Mouse (Mus musculus) G1E (cell line): ENCODE measurements at regions not wholly inside any gene's neighbourhood (a gene's known extent, or its start where the extent isn't known, plus 50 kb on each side); places are given as distances from the start of the nearest gene placed in this dataset.

Experiments
- ATAC-seq: 2 replicates; pipeline ENCODE4 v1.8.0; 2016; ENCODE audit warnings: mild to moderate bottlenecking; ENCODE audit not compliant: insufficient number of reproducible peaks, poor library complexity, low FRiP score, severe bottlenecking; ENCODE audit errors: extremely low read depth
- DNase-seq: peaks from one replicate; pipeline ENCODE4 v3.0.0; 2012; ENCODE audit warnings: low spot score
- H3K27me3 ChIP-seq: 2 replicates; pipeline ENCODE4 v1.6.1; 2012; ENCODE audit warnings: mild to moderate bottlenecking, low read length, inconsistent platforms; ENCODE audit not compliant: insufficient read depth
- H3K36me3 ChIP-seq: replicated peaks from 2 replicates; pipeline ENCODE3; 2012; ENCODE audit warnings: mild to moderate bottlenecking, inconsistent platforms
- H3K4me1 ChIP-seq: 2 replicates; pipeline ENCODE4 v1.6.1; 2012; ENCODE audit warnings: low read depth, low read length, inconsistent platforms, mixed read lengths; ENCODE audit not compliant: insufficient read depth
- H3K4me3 ChIP-seq: 2 replicates; pipeline ENCODE4 v1.5.1; 2012; ENCODE audit warnings: low read depth, mild to moderate bottlenecking, inconsistent platforms, low read length, moderate library complexity, mixed read lengths
- H3K9me3 ChIP-seq: replicated peaks from 2 replicates; pipeline ENCODE4 v1.6.1; 2012; ENCODE audit warnings: inconsistent platforms
- CTCF ChIP-seq: IDR thresholded peaks from 2 replicates; pipeline ENCODE4 v1.5.1; 2012; ENCODE audit warnings: low read depth, low read length, inconsistent platforms, mixed read lengths
- GATA1 ChIP-seq: IDR thresholded peaks from 2 replicates; pipeline ENCODE4 v1.6.1; 2012; ENCODE audit warnings: borderline replicate concordance, low read length, inconsistent platforms, mixed read lengths
- GATA2 ChIP-seq: IDR thresholded peaks from 2 replicates; pipeline ENCODE4 v1.6.1; 2012; ENCODE audit warnings: low read depth, low read length, inconsistent platforms, borderline replicate concordance
- POLR2AphosphoS5 ChIP-seq: IDR thresholded peaks from 2 replicates; pipeline ENCODE4 v1.6.1; 2012; ENCODE audit warnings: low read depth, low read length, inconsistent platforms; ENCODE audit not compliant: insufficient replicate concordance
- TAL1 ChIP-seq: conservative IDR thresholded peaks from 2 replicates; pipeline ENCODE4 v1.6.1; 2012; ENCODE audit warnings: low read depth, low read length, inconsistent platforms, mixed read lengths

GRCm38 (mm10) chr3:21850977-21851376 lies 225.5 kb upstream of the Tbl1xr1 start:
- peaks cover 4% of the 10 kb centered on the region for H3K27me3 ChIP-seq
- no peak overlapping the region for H3K4me3 ChIP-seq
- no peaks in the 10 kb centered on the region for H3K4me1 ChIP-seq
- H3K36me3 ChIP-seq: no peaks in the 10 kb centered on the region
- no peak for DNase-seq
- no peak for ATAC-seq
- TF ChIP-seq TAL1 (no peak), GATA2 (no peak), POLR2AphosphoS5 (no peak), GATA1 (no peak), CTCF (no peak)
- H3K9me3 ChIP-seq: no peaks in the 10 kb centered on the region

- Histone ChIP-seq H3K4me3 (no peak overlapping the region), H3K36me3 (no peaks in the 10 kb centered on the region), H3K4me1 (no peaks in the 10 kb centered on the region), H3K9me3 (no peaks in the 10 kb centered on the region), H3K27me3 (peaks cover 11% of the 10 kb centered on the region)
- TF ChIP-seq TAL1 (no peak), GATA2 (no peak), CTCF (no peak), GATA1 (no peak), POLR2AphosphoS5 (no peak)
- DNase-seq (no peak), ATAC-seq (no peak)
These were observed 222.1 kb upstream of the Tbl1xr1 start for GRCm38 (mm10) chr3:21854340-21854739.

GRCm38 (mm10) chr3:21859436-21859835 lies 217.0 kb upstream of the Tbl1xr1 start:
- no peak overlapping the region for H3K4me3 ChIP-seq
- no peaks in the 10 kb centered on the region for H3K4me1 ChIP-seq
- no peaks in the 10 kb centered on the region for H3K36me3 ChIP-seq
- TF ChIP-seq GATA2 (no peak), POLR2AphosphoS5 (no peak), TAL1 (no peak), CTCF (no peak), GATA1 (no peak)
- no peak for ATAC-seq
- H3K27me3 ChIP-seq: peaks cover 11% of the 10 kb centered on the region
- H3K9me3 ChIP-seq: no peaks in the 10 kb centered on the region
- DNase-seq: no peak

GRCm38 (mm10) chr3:21860915-21861635 lies 215.4 kb upstream of the Tbl1xr1 start:
- DNase-seq (no peak), ATAC-seq (no peak)
- Histone ChIP-seq H3K4me3 (no peak overlapping the region), H3K36me3 (no peaks in the 10 kb centered on the region), H3K27me3 (peaks cover 10% of the 10 kb centered on the region; the same call in 1 of the 2 replicates), H3K9me3 (no peaks in the 10 kb centered on the region), H3K4me1 (no peaks in the 10 kb centered on the region)
- TF ChIP-seq TAL1 (no peak), GATA1 (no peak), CTCF (no peak), POLR2AphosphoS5 (no peak), GATA2 (no peak)

GRCm38 (mm10) chr3:21861636-21861970 lies 214.8 kb upstream of the Tbl1xr1 start:
- Histone ChIP-seq H3K36me3 (no peaks in the 10 kb centered on the region), H3K27me3 (peaks cover 10% of the 10 kb centered on the region; the same call in 1 of the 2 replicates), H3K4me1 (no peaks in the 10 kb centered on the region), H3K4me3 (no peak overlapping the region), H3K9me3 (no peaks in the 10 kb centered on the region)
- DNase-seq (no peak), ATAC-seq (no peak)
- no peak for TF ChIP-seq TAL1
- TF ChIP-seq GATA1: no peak
- no peak for TF ChIP-seq CTCF
- TF ChIP-seq POLR2AphosphoS5: no peak
- no peak for TF ChIP-seq GATA2

- Histone ChIP-seq H3K4me1 (no peaks in the 10 kb centered on the region), H3K36me3 (no peaks in the 10 kb centered on the region), H3K27me3 (peaks cover 5% of the 10 kb centered on the region; the same call in 1 of the 2 replicates), H3K4me3 (no peak overlapping the region), H3K9me3 (no peaks in the 10 kb centered on the region)
- ATAC-seq (no peak), DNase-seq (no peak)
- TF ChIP-seq POLR2AphosphoS5 (no peak), CTCF (no peak), TAL1 (no peak), GATA1 (no peak), GATA2 (no peak)
These were observed 212.1 kb upstream of the Tbl1xr1 start for GRCm38 (mm10) chr3:21864391-21864790.
